Mouse (Mus musculus) cortical plate, adult 2 months (tissue): ENCODE data around the gene Tmem82.

Experiments used
- CTCF ChIP-seq: fragments of 200-500 bp; IDR thresholded peaks from 2 replicates; pipeline ENCODE4 v1.5.1; 2011; ENCODE audit warnings: mild to moderate bottlenecking, control low read depth, low read length; ENCODE audit not compliant: insufficient read depth; ENCODE audit errors: extremely low read depth
- POLR2A ChIP-seq: fragments of 200-500 bp; IDR thresholded peaks from 2 replicates; pipeline ENCODE4 v1.6.1; 2011; ENCODE audit warnings: mild to moderate bottlenecking, low read length, control low read depth; ENCODE audit not compliant: insufficient read depth; ENCODE audit errors: extremely low read depth

- TF ChIP-seq CTCF: no peak
- TF ChIP-seq POLR2A: no peak
These were observed 30.8 kb upstream of the Tmem82 start for GRCm38 (mm10) chr4:141649244-141649643.
